Mouse (Mus musculus): ENCODE measurements at regions not wholly inside any gene's neighbourhood (a gene's known extent, or its start where the extent isn't known, plus 50 kb on each side); places are given as distances from the start of the nearest gene placed in this dataset.

DNA sequence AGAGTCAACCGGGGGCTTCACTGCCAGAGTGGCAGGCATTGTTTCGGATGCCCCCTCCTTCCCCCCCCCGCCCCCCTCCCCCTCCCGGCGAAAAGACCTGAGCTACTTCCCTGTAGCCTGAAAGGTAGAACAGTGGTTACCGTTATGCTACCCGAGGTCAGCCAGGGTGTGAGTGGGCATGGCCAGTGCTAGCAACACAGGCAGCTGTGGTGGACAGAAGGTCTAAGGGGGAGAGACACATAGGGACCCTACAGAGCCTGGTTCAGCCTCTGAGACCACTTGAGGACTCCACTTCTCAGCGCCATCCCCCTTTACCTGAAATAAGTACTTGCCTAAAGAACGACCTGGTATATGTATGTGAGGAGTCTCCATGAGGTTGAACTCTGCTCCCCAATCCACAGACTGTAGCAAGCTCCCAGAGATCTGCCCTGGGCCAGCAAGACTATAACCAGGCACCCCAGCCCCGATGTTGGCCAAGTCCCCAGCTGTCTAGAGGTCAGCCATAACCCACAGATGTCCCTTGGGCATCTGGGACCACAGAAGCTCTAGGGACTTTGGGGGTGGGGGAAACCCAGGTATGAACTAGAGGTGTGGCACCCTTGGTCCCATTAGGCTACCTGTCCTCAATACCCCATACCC lies 64.5 kb upstream of the Wnt7b start:
- no peak for TF ChIP-seq CTCF (IDR thresholded peaks at IDR 0.05; ENCODE audit: low read depth)
- no peak for TF ChIP-seq EP300 (IDR thresholded peaks at IDR 0.05; ENCODE audit: low read depth)

Data from liver, embryonic 14.5 days (tissue).